Mouse (Mus musculus): ENCODE results near the gene Gpr155. TPM values are rescaled to one million over a fixed set of nuclear protein-coding genes. Genes with fewer than 3 reads are reported as not detected.

Gene Gpr155
- polyA plus RNA-seq, 1 experiment, result 1.3 TPM

DNA sequence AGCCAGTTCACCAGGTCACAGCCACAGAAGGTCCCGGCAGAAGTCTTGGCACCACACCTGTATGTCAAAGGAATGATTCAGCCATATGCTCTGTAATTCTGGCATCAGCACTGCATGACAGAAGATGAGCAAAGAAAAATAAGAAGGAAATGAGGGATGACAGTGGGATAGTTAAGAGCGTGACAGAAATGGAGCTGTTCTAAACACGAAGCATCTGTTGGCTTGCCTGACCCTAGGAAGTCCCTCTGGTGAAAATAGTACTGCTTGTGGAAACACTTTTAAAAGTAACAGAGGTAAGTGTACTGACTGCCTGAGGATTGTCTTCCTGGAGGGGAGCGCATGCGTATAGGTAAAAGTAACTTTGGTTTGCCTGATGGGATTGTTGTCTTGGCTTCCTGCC, 42.7 kb downstream of the Gpr155 start:
- Histone ChIP-seq H3K4me3 (ENCODE audit: insufficient read depth, poor library complexity, severe bottlenecking) (no peak overlapping the region), H3ac (ENCODE audit: control insufficient read depth, insufficient read length, low read depth) (no peak overlapping the region)

DNA sequence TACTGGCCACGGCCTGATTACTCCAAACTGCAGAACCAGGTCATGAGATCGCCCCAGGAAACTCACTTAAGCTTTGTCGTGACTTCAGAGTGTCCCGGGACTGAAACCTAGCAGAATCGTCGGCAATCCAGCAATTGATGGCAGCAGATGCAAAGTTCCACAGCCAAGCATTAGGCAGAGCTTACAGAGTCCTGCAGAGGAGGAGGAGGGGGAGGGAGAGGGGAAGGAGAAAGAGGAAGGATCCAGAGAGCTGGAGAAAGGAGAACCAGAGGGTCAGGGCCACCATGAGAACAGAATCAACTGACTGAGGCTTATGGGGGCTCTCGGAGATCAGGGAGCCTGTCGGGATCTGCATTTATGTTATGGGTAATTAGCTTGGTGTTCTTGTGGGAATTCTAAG, 48.0 kb downstream of the Gpr155 start:
- Histone ChIP-seq H3K79me3 (ENCODE audit: low read depth) (no peaks in the 10 kb centered on the region), H3ac (ENCODE audit: control insufficient read depth, insufficient read length, low read depth) (no peak overlapping the region), H3K27me3 (ENCODE audit: control insufficient read depth, insufficient read depth, insufficient read length) (no peaks in the 10 kb centered on the region), H3K36me3 (ENCODE audit: control insufficient read depth, insufficient read depth) (peaks cover 4% of the 10 kb centered on the region), H3K79me2 (ENCODE audit: control insufficient read depth, insufficient read depth) (no peaks in the 10 kb centered on the region), H3K4me3 (ENCODE audit: insufficient read depth, poor library complexity, severe bottlenecking) (no peak overlapping the region)
- TF ChIP-seq MYOG (IDR thresholded peaks at IDR 0.05; ENCODE audit: control insufficient read depth, extremely low read depth, insufficient read length), result no peak
- TF ChIP-seq CEBPB (IDR thresholded peaks at IDR 0.05; ENCODE audit: low read depth), result no peak
- TF ChIP-seq USF1 (IDR thresholded peaks at IDR 0.05; ENCODE audit: low read depth), result no peak
- TF ChIP-seq FOSL1 (IDR thresholded peaks at IDR 0.05; ENCODE audit: insufficient read depth, low read length, poor library complexity, severe bottlenecking), result no peak
- no peak for TF ChIP-seq MAX (IDR thresholded peaks at IDR 0.05)
- no peak for TF ChIP-seq MYOD1 (IDR thresholded peaks at IDR 0.05; ENCODE audit: control insufficient read depth, insufficient read length, low read depth)

More for the DNA sequence above, 42.7 kb downstream of the Gpr155 start:
- Histone ChIP-seq H3K79me3 (ENCODE audit: low read depth) (no peaks in the 10 kb centered on the region), H3K27me3 (ENCODE audit: control insufficient read depth, insufficient read depth, insufficient read length) (no peaks in the 10 kb centered on the region), H3K36me3 (ENCODE audit: control insufficient read depth, insufficient read depth) (no peaks in the 10 kb centered on the region), H3K79me2 (ENCODE audit: control insufficient read depth, insufficient read depth) (no peaks in the 10 kb centered on the region)
- TF ChIP-seq CTCF (IDR thresholded peaks at IDR 0.05; ENCODE audit: control insufficient read depth, insufficient read depth, insufficient read length), result no peak
- TF ChIP-seq MYOG (IDR thresholded peaks at IDR 0.05; ENCODE audit: control insufficient read depth, extremely low read depth, insufficient read length), result no peak
- no peak for TF ChIP-seq CEBPB (IDR thresholded peaks at IDR 0.05; ENCODE audit: low read depth)
- no peak for TF ChIP-seq USF1 (IDR thresholded peaks at IDR 0.05; ENCODE audit: low read depth)
- TF ChIP-seq MAX (IDR thresholded peaks at IDR 0.05), result no peak
- TF ChIP-seq MYOD1 (IDR thresholded peaks at IDR 0.05; ENCODE audit: control insufficient read depth, insufficient read length, low read depth), result no peak
- TF ChIP-seq FOSL1 (IDR thresholded peaks at IDR 0.05; ENCODE audit: insufficient read depth, low read length, poor library complexity, severe bottlenecking), result no peak

GRCm38 (mm10) chr2:73335949-73336348, 50.4 kb downstream of the Gpr155 start:
- H3K79me3 ChIP-seq (ENCODE audit: low read depth), result no peaks in the 10 kb centered on the region
- H3K4me3 ChIP-seq (ENCODE audit: insufficient read depth, poor library complexity, severe bottlenecking), result no peak overlapping the region
- no peak for TF ChIP-seq USF1 (IDR thresholded peaks at IDR 0.05; ENCODE audit: low read depth)
- no peak for TF ChIP-seq CEBPB (IDR thresholded peaks at IDR 0.05; ENCODE audit: low read depth)
- TF ChIP-seq MYOG (IDR thresholded peaks at IDR 0.05; ENCODE audit: control insufficient read depth, extremely low read depth, insufficient read length), result no peak
- no peak for TF ChIP-seq FOSL1 (IDR thresholded peaks at IDR 0.05; ENCODE audit: insufficient read depth, low read length, poor library complexity, severe bottlenecking)
- no peak for TF ChIP-seq MYOD1 (IDR thresholded peaks at IDR 0.05; ENCODE audit: control insufficient read depth, insufficient read length, low read depth)
- TF ChIP-seq MAX (IDR thresholded peaks at IDR 0.05), result no peak
- no peak for TF ChIP-seq CTCF (IDR thresholded peaks at IDR 0.05; ENCODE audit: control insufficient read depth, insufficient read depth, insufficient read length)
- peaks cover 4% of the 10 kb centered on the region for H3K36me3 ChIP-seq (ENCODE audit: control insufficient read depth, insufficient read depth)
- H3ac ChIP-seq (ENCODE audit: control insufficient read depth, insufficient read length, low read depth), result no peak overlapping the region
- no peaks in the 10 kb centered on the region for H3K79me2 ChIP-seq (ENCODE audit: control insufficient read depth, insufficient read depth)
- H3K27me3 ChIP-seq (ENCODE audit: control insufficient read depth, insufficient read depth, insufficient read length), result no peaks in the 10 kb centered on the region

DNA sequence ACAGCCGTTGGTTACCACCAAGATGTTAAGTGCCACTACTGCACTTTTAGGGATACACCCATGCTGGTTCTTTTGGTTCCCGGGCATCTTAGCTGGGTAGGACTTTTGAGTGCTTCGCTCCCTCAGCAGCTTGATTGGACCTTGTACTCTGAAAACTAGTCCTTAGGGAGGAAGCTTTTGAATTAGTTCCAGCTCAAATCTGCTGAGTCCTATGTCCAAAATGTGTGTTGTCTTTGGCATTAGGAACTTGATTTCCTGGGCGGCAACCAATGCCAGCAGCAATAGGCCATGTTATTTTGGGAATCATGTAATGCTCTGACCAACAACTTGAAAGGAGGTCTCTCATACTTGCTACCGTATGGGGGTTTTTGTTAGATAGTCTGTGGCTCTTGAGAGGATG, 60.5 kb downstream of the Gpr155 start:
- no peak overlapping the region for H3K4me3 ChIP-seq (ENCODE audit: insufficient read depth, poor library complexity, severe bottlenecking)
- TF ChIP-seq FOSL1 (IDR thresholded peaks at IDR 0.05; ENCODE audit: insufficient read depth, low read length, poor library complexity, severe bottlenecking) (no peak), USF1 (IDR thresholded peaks at IDR 0.05; ENCODE audit: low read depth) (no peak), MYOD1 (IDR thresholded peaks at IDR 0.05; ENCODE audit: control insufficient read depth, insufficient read length, low read depth) (no peak), MYOG (IDR thresholded peaks at IDR 0.05; ENCODE audit: control insufficient read depth, extremely low read depth, insufficient read length) (no peak), CTCF (IDR thresholded peaks at IDR 0.05; ENCODE audit: control insufficient read depth, insufficient read depth, insufficient read length) (no peak), CEBPB (IDR thresholded peaks at IDR 0.05; ENCODE audit: low read depth) (no peak), MAX (IDR thresholded peaks at IDR 0.05) (no peak)
- no peaks in the 10 kb centered on the region for H3K27me3 ChIP-seq (ENCODE audit: control insufficient read depth, insufficient read depth, insufficient read length)

DNA sequence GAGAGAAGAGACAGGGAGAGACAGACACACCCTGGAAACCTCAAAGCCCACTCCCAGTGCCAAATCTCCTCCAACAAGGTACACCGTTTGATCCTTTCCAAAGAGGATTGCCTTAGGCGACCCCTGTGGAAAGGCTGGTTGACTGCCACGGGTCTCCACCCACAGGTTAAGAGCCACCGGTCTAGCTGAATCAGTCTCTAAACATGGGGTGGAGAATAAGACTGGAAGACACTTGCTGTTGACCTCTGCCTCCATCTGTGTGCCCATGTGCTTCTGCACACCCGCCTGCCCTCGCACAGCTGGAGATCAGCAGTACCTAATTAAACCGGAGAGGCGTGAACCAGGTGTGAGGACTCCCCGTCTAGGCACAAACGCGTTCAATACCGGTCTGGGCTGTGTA, 63.4 kb downstream of the Gpr155 start:
- Histone ChIP-seq H3K79me2 (ENCODE audit: control insufficient read depth, insufficient read depth) (no peaks in the 10 kb centered on the region), H3ac (ENCODE audit: control insufficient read depth, insufficient read length, low read depth) (no peak overlapping the region), H3K36me3 (ENCODE audit: control insufficient read depth, insufficient read depth) (no peaks in the 10 kb centered on the region), H3K27me3 (ENCODE audit: control insufficient read depth, insufficient read depth, insufficient read length) (no peaks in the 10 kb centered on the region), H3K4me3 (ENCODE audit: insufficient read depth, poor library complexity, severe bottlenecking) (no peak overlapping the region), H3K79me3 (ENCODE audit: low read depth) (no peaks in the 10 kb centered on the region)
- TF ChIP-seq CTCF (IDR thresholded peaks at IDR 0.05; ENCODE audit: control insufficient read depth, insufficient read depth, insufficient read length), result no peak

More for the DNA sequence above, 60.5 kb downstream of the Gpr155 start:
- H3K79me2 ChIP-seq (ENCODE audit: control insufficient read depth, insufficient read depth), result no peaks in the 10 kb centered on the region
- H3K79me3 ChIP-seq (ENCODE audit: low read depth), result no peaks in the 10 kb centered on the region
- no peaks in the 10 kb centered on the region for H3K36me3 ChIP-seq (ENCODE audit: control insufficient read depth, insufficient read depth)
- H3ac ChIP-seq (ENCODE audit: control insufficient read depth, insufficient read length, low read depth), result no peak overlapping the region

- Histone ChIP-seq H3K4me3 (ENCODE audit: insufficient read depth, poor library complexity, severe bottlenecking) (no peak overlapping the region), H3ac (ENCODE audit: control insufficient read depth, insufficient read length, low read depth) (no peak overlapping the region), H3K79me3 (ENCODE audit: low read depth) (no peaks in the 10 kb centered on the region), H3K79me2 (ENCODE audit: control insufficient read depth, insufficient read depth) (no peaks in the 10 kb centered on the region), H3K36me3 (ENCODE audit: control insufficient read depth, insufficient read depth) (peaks cover 5% of the 10 kb centered on the region), H3K27me3 (ENCODE audit: control insufficient read depth, insufficient read depth, insufficient read length) (no peaks in the 10 kb centered on the region)
- TF ChIP-seq CTCF (IDR thresholded peaks at IDR 0.05; ENCODE audit: control insufficient read depth, insufficient read depth, insufficient read length) (no peak), MYOD1 (IDR thresholded peaks at IDR 0.05; ENCODE audit: control insufficient read depth, insufficient read length, low read depth) (no peak), MAX (IDR thresholded peaks at IDR 0.05) (no peak)
Measured at GRCm38 (mm10) chr2:73319218-73319617, 67.2 kb downstream of the Gpr155 start.

Measured in C2C12 (cell line).